Mouse (Mus musculus): ENCODE results near the gene Spg20. TPM values are rescaled to one million over a fixed set of nuclear protein-coding genes. Genes with fewer than 3 reads are reported as not detected.

Gene Spg20
- total and polyA plus RNA-seq, 2 experiments from 2014 or later, result 10.0 to 18.4 TPM

DNA sequence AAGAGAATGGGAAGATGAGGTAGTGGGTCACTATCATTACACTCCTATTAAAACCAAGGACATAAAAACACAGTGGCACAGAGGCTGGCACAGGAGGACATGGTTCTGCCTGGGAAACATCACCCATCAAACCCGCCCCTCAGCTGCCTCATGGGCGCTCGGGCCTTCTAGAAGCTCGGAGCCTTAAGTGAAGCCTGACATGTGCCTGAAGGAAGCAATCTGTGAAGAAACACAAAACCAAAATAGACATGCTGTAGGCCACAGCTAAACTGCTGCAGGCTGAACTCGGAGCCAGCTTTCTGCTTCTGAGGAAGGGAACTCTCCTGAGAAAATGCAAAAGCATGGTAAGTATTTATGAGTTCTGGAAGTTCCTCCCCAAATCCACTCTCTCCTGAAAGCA lies 25.0 kb upstream of the Spg20 start:
- 84% methylated on average over 5 of the region's 5 CpGs for WGBS
- peaks cover 5% of the 10 kb centered on the region; the same call in 1 of the 2 replicates for H3K4me1 ChIP-seq (ENCODE audit: insufficient read depth, low read length)
- DNase-seq (ENCODE audit: low spot score), result no peak

DNA sequence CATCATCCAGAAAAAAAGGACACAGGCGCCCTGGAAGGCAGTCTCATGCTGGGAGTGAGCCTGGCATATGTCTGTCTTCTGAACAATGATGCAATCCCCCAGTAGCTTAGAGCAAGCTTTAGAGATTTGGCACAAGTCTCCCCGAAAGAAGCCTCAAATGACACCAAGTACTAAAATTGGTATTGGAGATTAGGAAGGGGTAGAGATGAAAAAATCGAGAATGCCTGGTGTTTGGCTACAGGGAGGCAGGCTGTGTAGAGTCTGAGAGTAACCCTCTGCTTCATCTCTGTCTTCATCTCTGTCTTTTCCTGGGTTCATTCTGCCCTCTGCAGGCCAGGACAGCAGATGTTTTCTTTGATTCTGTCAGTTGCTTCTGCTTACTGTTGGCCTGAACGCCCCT lies 24.5 kb upstream of the Spg20 start:
- no peak; the same call in 1 of the 2 replicates for ATAC-seq

More for the DNA sequence above, 25.0 kb upstream of the Spg20 start:
- Histone ChIP-seq H3K36me3 (ENCODE audit: insufficient read depth, low read length) (no peaks in the 10 kb centered on the region), H3K27me3 (ENCODE audit: insufficient read depth, low read length) (no peaks in the 10 kb centered on the region), H3K4me3 (ENCODE audit: low read length) (no peak overlapping the region), H3K9me3 (ENCODE audit: low read length) (no peaks in the 10 kb centered on the region), H3K4me2 (ENCODE audit: low read depth, low read length) (no peak overlapping the region), H3K27ac (no peak overlapping the region), H3K9ac (replicated peaks; ENCODE audit: low read length) (no peak overlapping the region)
- ATAC-seq, result no peak
- no peak for TF ChIP-seq CTCF (IDR thresholded peaks at IDR 0.05; ENCODE audit: low read depth)

DNA sequence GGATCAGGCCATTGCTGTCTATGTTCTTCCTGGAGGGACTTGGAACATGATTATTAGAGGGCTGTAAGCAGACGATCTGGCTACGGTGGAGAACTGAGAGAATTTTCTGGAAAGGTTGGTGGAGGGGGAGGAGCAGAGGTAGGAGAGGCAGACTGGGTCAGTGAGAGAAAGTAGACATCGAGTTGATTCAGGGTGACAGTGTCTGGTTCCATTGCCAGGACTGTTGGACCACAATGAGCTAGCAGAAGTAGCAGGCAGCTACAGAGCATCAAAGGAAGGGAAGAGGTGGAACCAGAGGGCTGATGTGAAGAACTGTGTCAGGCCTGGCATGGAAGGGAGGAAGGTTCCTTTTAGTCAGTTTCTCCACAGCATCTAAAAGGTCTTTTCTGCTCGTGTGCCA lies 23.5 kb upstream of the Spg20 start:
- Histone ChIP-seq H3K36me3 (ENCODE audit: insufficient read depth, low read length) (no peaks in the 10 kb centered on the region), H3K9me3 (ENCODE audit: low read length) (no peaks in the 10 kb centered on the region), H3K27me3 (ENCODE audit: insufficient read depth, low read length) (no peaks in the 10 kb centered on the region), H3K27ac (no peak overlapping the region), H3K4me3 (ENCODE audit: low read length) (no peak overlapping the region), H3K4me1 (ENCODE audit: insufficient read depth, low read length) (peaks cover 5% of the 10 kb centered on the region; the same call in 1 of the 2 replicates), H3K9ac (replicated peaks; ENCODE audit: low read length) (no peak overlapping the region), H3K4me2 (ENCODE audit: low read depth, low read length) (no peak overlapping the region)
- TF ChIP-seq CTCF (IDR thresholded peaks at IDR 0.05; ENCODE audit: low read depth), result no peak
- ATAC-seq, result no peak
- no peak for DNase-seq (ENCODE audit: low spot score)
- WGBS, result 67% methylated on average over 4 of the region's 4 CpGs

More for the DNA sequence above, 24.5 kb upstream of the Spg20 start:
- no peak overlapping the region for H3K4me3 ChIP-seq (ENCODE audit: low read length)
- H3K4me1 ChIP-seq (ENCODE audit: insufficient read depth, low read length), result peaks cover 5% of the 10 kb centered on the region; the same call in 1 of the 2 replicates
- peak; percentile 61 for TF ChIP-seq CTCF (IDR thresholded peaks at IDR 0.05; ENCODE audit: low read depth)
- DNase-seq (ENCODE audit: low spot score), result peak; percentile 53
- no peaks in the 10 kb centered on the region for H3K9me3 ChIP-seq (ENCODE audit: low read length)
- no peak overlapping the region for H3K9ac ChIP-seq (replicated peaks; ENCODE audit: low read length)
- H3K36me3 ChIP-seq (ENCODE audit: insufficient read depth, low read length), result no peaks in the 10 kb centered on the region
- no peak overlapping the region for H3K4me2 ChIP-seq (ENCODE audit: low read depth, low read length)
- 56% methylated on average over 4 of the region's 4 CpGs for WGBS
- H3K27ac ChIP-seq, result no peak overlapping the region
- H3K27me3 ChIP-seq (ENCODE audit: insufficient read depth, low read length), result no peaks in the 10 kb centered on the region

DNA sequence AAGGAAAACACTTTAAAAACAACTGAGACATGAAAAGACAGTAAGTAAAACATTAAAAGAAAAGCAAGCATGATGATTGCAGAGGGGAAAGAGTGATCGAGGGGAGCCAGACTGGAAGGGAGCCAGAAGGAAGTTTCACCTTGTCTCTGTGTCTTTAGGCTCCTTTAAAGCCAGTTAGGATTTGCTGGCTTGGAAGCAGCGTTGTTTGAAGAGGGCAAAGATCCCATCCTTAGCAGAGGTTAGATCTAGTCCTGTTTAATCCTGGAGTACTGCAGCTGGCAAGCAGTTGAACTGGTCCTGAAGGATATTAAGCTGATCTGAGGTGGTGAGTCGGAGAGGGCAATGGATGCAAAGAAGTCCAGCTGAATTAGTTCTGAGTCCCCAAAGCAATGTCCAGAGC lies 23.1 kb upstream of the Spg20 start:
- peaks cover 5% of the 10 kb centered on the region; the same call in 1 of the 2 replicates for H3K4me1 ChIP-seq (ENCODE audit: insufficient read depth, low read length)
- no peak overlapping the region for H3K9ac ChIP-seq (replicated peaks; ENCODE audit: low read length)
- H3K27me3 ChIP-seq (ENCODE audit: insufficient read depth, low read length), result no peaks in the 10 kb centered on the region
- H3K9me3 ChIP-seq (ENCODE audit: low read length), result no peaks in the 10 kb centered on the region
- ATAC-seq (no peak), DNase-seq (ENCODE audit: low spot score) (no peak)
- H3K4me3 ChIP-seq (ENCODE audit: low read length), result no peak overlapping the region
- no peak overlapping the region for H3K4me2 ChIP-seq (ENCODE audit: low read depth, low read length)
- no peaks in the 10 kb centered on the region for H3K36me3 ChIP-seq (ENCODE audit: insufficient read depth, low read length)
- no peak for TF ChIP-seq CTCF (IDR thresholded peaks at IDR 0.05; ENCODE audit: low read depth)
- WGBS, result 77% methylated on average over 3 of the region's 3 CpGs
- no peak overlapping the region for H3K27ac ChIP-seq

DNA sequence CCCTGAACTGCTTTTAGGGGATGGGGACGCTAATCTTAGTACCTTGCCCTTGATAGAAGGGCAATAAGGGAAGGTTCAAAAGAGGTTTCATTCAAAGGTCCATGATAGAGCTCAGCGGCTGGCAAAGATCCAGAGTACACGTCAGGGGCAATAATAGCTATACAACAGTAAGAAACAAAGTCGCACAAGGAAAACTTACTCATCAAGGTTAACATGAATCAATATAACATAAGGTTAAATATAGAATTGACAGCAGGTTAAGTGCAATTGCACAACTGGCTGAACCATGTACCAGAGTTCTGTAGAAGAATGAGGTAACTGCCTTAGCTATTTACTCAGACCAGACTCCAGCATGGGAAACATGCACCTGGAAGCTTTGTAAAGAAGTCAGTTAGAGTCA lies 22.6 kb upstream of the Spg20 start:
- 81% methylated on average over 4 of the region's 4 CpGs for WGBS
- Histone ChIP-seq H3K36me3 (ENCODE audit: insufficient read depth, low read length) (no peaks in the 10 kb centered on the region), H3K9me3 (ENCODE audit: low read length) (no peaks in the 10 kb centered on the region), H3K9ac (replicated peaks; ENCODE audit: low read length) (no peak overlapping the region), H3K27ac (no peak overlapping the region), H3K4me2 (ENCODE audit: low read depth, low read length) (no peak overlapping the region), H3K4me1 (ENCODE audit: insufficient read depth, low read length) (peaks cover 5% of the 10 kb centered on the region; the same call in 1 of the 2 replicates), H3K4me3 (ENCODE audit: low read length) (no peak overlapping the region), H3K27me3 (ENCODE audit: insufficient read depth, low read length) (no peaks in the 10 kb centered on the region)
- ATAC-seq (no peak), DNase-seq (ENCODE audit: low spot score) (no peak)
- no peak for TF ChIP-seq CTCF (IDR thresholded peaks at IDR 0.05; ENCODE audit: low read depth)

DNA sequence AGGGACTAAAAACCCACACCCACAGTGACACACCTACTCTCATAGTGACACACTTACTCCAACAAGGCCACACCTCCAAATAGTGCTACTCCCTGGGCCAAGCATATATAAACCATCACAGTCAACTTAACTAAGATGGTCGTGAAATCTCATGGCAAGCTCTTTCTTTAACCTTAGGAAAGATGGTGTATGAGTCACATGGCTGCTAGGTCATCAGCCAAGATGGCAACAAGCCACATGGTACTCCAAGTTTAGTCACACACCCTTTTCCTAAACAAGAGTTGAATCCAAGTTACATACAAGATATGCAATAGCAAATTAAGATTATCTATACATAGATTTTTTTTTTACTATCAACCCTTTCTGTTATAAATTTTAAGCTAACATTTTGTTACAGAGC lies 18.7 kb upstream of the Spg20 start:
- WGBS, result 79% methylated on average over 1 of the region's 1 CpGs
- no peak for ATAC-seq

DNA sequence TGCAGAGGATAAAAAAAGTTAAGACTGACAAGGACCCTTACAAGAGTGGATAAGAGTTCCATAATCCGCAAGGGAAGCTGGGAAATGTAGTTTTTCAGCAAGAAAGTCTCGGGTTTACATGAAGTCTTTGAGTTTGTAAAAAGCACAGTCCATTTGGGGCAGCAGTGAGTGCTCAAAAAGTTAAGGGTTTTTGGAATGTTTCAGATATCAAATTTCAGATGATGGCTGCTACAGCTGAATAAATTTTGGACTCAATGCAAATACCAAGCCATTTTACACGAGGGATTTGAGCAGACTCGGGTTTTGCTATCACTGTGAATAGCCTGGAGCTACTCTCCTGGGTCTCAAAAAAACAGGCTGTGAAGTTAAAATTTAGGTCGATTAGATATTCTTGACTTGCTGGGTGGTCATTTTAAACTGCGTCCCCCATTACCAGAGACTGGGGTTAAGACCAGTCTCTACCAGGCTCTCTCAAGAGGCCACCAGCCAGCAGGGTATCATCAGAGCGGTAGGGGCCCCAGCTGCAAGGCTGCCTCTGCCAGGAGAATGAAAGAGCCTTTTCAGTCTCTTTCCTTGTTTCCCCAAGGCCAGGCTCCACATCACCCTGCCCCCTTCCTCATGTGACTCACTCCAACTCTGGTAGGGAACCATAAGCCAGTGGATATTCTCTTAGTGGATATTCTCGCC lies 15.8 kb upstream of the Spg20 start:
- Histone ChIP-seq H3K9ac (replicated peaks; ENCODE audit: low read length) (no peak overlapping the region), H3K36me3 (ENCODE audit: insufficient read depth, low read length) (no peaks in the 10 kb centered on the region), H3K27ac (peak overlapping the region; percentile 68; the same call in 1 of the 2 replicates), H3K4me2 (ENCODE audit: low read depth, low read length) (no peak overlapping the region), H3K4me3 (ENCODE audit: low read length) (no peak overlapping the region), H3K27me3 (ENCODE audit: insufficient read depth, low read length) (no peaks in the 10 kb centered on the region), H3K9me3 (ENCODE audit: low read length) (no peaks in the 10 kb centered on the region), H3K4me1 (ENCODE audit: insufficient read depth, low read length) (peaks cover 6% of the 10 kb centered on the region; the same call in 1 of the 2 replicates)
- TF ChIP-seq CTCF (IDR thresholded peaks at IDR 0.05; ENCODE audit: low read depth), result peak; percentile 14; the same call in 1 of the 2 replicates
- ATAC-seq (peak; percentile 89), DNase-seq (ENCODE audit: low spot score) (peak; percentile 63)
- WGBS, result 22% methylated on average over 8 of the region's 8 CpGs

More for the DNA sequence above, 18.7 kb upstream of the Spg20 start:
- no peak for DNase-seq (ENCODE audit: low spot score)
- H3K4me1 ChIP-seq (ENCODE audit: insufficient read depth, low read length), result peaks cover 6% of the 10 kb centered on the region; the same call in 1 of the 2 replicates
- no peaks in the 10 kb centered on the region for H3K9me3 ChIP-seq (ENCODE audit: low read length)
- H3K36me3 ChIP-seq (ENCODE audit: insufficient read depth, low read length), result no peaks in the 10 kb centered on the region
- H3K27ac ChIP-seq, result no peak overlapping the region
- H3K27me3 ChIP-seq (ENCODE audit: insufficient read depth, low read length), result no peaks in the 10 kb centered on the region
- no peak overlapping the region for H3K9ac ChIP-seq (replicated peaks; ENCODE audit: low read length)
- no peak overlapping the region for H3K4me3 ChIP-seq (ENCODE audit: low read length)
- no peak overlapping the region for H3K4me2 ChIP-seq (ENCODE audit: low read depth, low read length)
- TF ChIP-seq CTCF (IDR thresholded peaks at IDR 0.05; ENCODE audit: low read depth), result no peak
